Mouse (Mus musculus) stomach, embryonic 14.5 days (tissue): ENCODE data around the gene Adamtsl5. TPM values are rescaled to one million over a fixed set of nuclear protein-coding genes. Genes with fewer than 3 reads are reported as not detected.

Experiments
- ATAC-seq: fragments of 200-750 bp; cut with Nextera tagmentation; 2 replicates; pipeline ENCODE4 v1.8.0; 2017; ENCODE audit warnings: low read depth, moderate TSS enrichment; ENCODE audit not compliant: insufficient number of reproducible peaks, insufficient read depth, low FRiP score
- H3K27ac ChIP-seq: fragments of 300-500 bp; sonication (generic); 2 replicates; pipeline ENCODE4 v1.5.1; 2014; ENCODE audit warnings: mild to moderate bottlenecking, low read length, moderate library complexity, mixed read lengths
- H3K27me3 ChIP-seq: fragments of 300-500 bp; sonication (generic); 2 replicates; pipeline ENCODE4 v1.6.1; 2014; ENCODE audit warnings: low read length, control low read depth, mixed read lengths; ENCODE audit not compliant: control insufficient read depth, insufficient read depth
- H3K36me3 ChIP-seq: fragments of 300-500 bp; sonication (generic); 2 replicates; pipeline ENCODE4 v1.6.1; 2014; ENCODE audit warnings: mild to moderate bottlenecking, control low read depth, low read length, moderate library complexity, mixed read lengths; ENCODE audit not compliant: control insufficient read depth, insufficient read depth
- H3K4me1 ChIP-seq: fragments of 300-500 bp; sonication (generic); 2 replicates; pipeline ENCODE4 v1.6.1; 2014; ENCODE audit warnings: low read length, control low read depth, mixed read lengths; ENCODE audit not compliant: control insufficient read depth, insufficient read depth
- H3K4me2 ChIP-seq: fragments of 300-500 bp; sonication (generic); replicated peaks from 2 replicates; pipeline ENCODE4 v1.6.1; 2014; ENCODE audit warnings: low read depth, low read length, control low read depth
- H3K4me3 ChIP-seq: fragments of 300-500 bp; sonication (generic); 2 replicates; pipeline ENCODE4 v1.5.1; 2014; ENCODE audit warnings: low read depth, low read length, control low read depth
- H3K9ac ChIP-seq: fragments of 300-500 bp; sonication (generic); replicated peaks from 2 replicates; pipeline ENCODE4 v1.6.1; 2014; ENCODE audit warnings: low read depth, mild to moderate bottlenecking, control low read depth, low read length, moderate library complexity, mixed read lengths
- H3K9me3 ChIP-seq: fragments of 300-500 bp; sonication (generic); 2 replicates; pipeline ENCODE4 v1.6.1; 2016; ENCODE audit warnings: low read depth, low read length, control low read depth; ENCODE audit not compliant: control insufficient read depth
- WGBS: fragments of 180-500 bp; shearing (Covaris S2); extraction: QIAGEN DNeasy Blood & Tissue Kit; methylation state at CpG from one replicate; pipeline ENCODE4 v1.1.7; 2014; 5-methylcytosine and 5-hydroxymethylcytosine counted together
- polyA plus RNA-seq: library from polyadenylated mRNA; unstranded; fragments of >200 nt; fragmentation: Nextera tagmentation; extraction: Ambion mirVana; gene quantifications from 2 replicates; pipeline ENCODE4 v1.2.1, GENCODE M21; 2014

The Adamtsl5 gene
- polyA plus RNA-seq, 1 experiment from 2014 or later, result 13.6 TPM

DNA sequence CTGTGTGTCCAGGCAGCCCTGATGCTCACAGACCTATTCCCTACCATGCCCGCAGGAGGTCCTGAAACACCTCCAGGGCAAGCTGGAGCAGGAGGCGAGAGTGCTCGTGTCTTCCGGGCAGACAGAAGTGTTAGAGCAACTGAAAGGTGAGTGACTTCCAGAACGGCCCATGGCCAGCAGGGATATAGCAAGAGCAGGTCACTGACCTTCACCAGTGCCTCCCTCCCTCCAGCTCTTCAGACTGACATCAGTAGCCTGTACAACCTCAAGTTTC is 46.2 kb downstream of the Adamtsl5 start:
- H3K4me1 ChIP-seq, result peaks cover 8% of the 10 kb centered on the region; the same call in 1 of the 2 replicates
- H3K4me3 ChIP-seq, result no peak overlapping the region
- no peak overlapping the region; the same call in 1 of the 2 replicates for H3K4me2 ChIP-seq
- WGBS, result 52% methylated on average over 5 of the region's 5 CpGs
- no peaks in the 10 kb centered on the region for H3K36me3 ChIP-seq
- no peaks in the 10 kb centered on the region for H3K9me3 ChIP-seq
- no peak overlapping the region for H3K27ac ChIP-seq
- H3K9ac ChIP-seq, result no peak overlapping the region
- ATAC-seq, result no peak
- peaks cover 45% of the 10 kb centered on the region for H3K27me3 ChIP-seq

DNA sequence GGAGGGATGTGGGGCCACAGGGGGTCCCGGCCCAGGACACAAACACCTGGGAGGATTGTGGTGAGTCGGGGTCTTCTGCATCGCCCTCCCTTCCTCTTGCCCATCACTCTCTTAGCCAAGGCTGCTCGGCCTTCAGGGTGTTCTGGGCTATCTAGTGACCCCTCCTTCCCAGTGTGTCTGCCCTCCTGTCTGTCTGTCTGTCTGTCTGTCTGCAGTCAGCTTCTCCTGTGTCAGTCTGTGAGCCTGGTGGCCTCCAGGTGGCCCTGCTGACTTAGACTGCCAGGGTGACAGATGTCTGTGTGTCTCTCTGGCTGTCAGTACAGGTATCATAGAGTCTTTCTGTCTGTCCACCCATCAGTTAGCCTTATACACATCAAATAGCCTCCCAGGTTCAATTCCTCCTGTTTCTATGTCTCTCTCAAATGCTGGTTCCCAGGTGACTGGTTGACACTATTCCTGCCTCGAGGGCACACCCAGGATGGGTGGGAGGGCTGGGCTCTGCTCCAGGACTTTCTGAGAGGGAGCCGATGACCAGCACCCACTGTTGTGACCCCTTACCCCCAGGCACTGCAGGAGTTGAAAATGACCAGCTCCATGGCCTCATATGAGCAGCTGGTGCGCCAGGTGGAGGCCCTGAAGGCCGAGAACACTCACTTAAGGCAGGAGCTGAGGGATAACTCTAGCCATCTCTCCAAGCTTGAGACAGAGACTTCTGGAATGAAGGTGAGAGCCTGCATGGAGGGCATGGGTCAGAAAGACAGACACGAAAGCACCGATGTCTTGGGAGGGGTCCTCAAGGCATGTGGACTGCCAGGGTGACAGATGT is 46.7 kb downstream of the Adamtsl5 start:
- peaks cover 45% of the 10 kb centered on the region for H3K27me3 ChIP-seq
- no peaks in the 10 kb centered on the region for H3K36me3 ChIP-seq
- no peak for ATAC-seq
- no peak overlapping the region; the same call in 1 of the 2 replicates for H3K9ac ChIP-seq
- 83% methylated on average over 10 of the region's 10 CpGs for WGBS
- no peaks in the 10 kb centered on the region for H3K9me3 ChIP-seq
- H3K27ac ChIP-seq, result no peak overlapping the region
- no peak overlapping the region for H3K4me3 ChIP-seq
- no peak overlapping the region for H3K4me2 ChIP-seq
- peaks cover 8% of the 10 kb centered on the region; the same call in 1 of the 2 replicates for H3K4me1 ChIP-seq

DNA sequence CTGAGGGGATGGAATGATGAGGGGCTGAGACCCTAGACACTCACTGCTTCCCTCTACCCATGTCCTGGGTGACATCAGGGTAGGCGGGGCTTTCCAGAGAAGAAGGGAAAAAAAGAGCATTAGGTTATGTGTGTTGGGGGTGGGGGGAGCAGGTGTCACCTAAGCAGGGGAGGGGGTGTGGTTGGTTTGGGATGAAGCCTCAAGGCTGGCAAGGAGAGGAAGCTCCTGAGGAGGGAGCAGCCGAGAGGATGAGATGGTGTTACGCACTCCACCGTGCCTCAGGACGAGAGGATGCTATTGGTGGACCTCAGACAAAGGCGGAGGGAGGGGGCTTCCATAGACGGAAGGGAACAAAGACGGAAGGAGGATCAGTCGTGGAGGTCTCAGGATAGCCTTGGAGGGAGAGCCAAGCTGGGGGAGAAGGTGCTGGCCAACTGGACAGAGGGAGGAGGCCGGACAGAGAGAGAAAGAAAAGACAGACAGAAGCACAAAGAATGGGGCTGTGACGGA is 47.5 kb downstream of the Adamtsl5 start:
- H3K9ac ChIP-seq, result no peak overlapping the region
- H3K9me3 ChIP-seq, result no peaks in the 10 kb centered on the region
- H3K4me2 ChIP-seq, result no peak overlapping the region
- ATAC-seq, result no peak
- no peak overlapping the region for H3K4me3 ChIP-seq
- peaks cover 12% of the 10 kb centered on the region; the same call in 1 of the 2 replicates for H3K4me1 ChIP-seq
- H3K27ac ChIP-seq, result no peak overlapping the region
- no peaks in the 10 kb centered on the region for H3K36me3 ChIP-seq
- H3K27me3 ChIP-seq, result peaks cover 45% of the 10 kb centered on the region
- 36% methylated on average over 11 of the region's 11 CpGs for WGBS

DNA sequence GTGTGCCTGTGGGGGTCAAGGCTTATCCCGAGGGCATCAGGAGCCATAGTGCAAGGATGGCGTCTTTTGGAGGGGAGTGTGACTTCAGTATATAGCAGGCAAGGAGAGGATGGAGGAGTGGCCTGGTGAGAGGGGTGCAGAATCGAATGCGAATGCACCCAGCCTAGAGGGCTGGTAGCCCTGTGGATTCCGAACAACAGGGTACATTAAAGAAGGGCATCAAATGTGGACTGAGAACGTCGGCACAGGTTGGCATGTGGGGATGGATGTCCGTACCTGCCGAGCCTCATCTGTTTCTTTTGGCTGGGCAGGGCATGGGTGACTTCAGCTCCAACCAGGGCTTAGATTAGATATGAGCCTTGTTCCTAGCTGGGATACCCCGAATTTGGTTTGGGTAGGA is 48.4 kb downstream of the Adamtsl5 start:
- H3K36me3 ChIP-seq, result peaks cover 2% of the 10 kb centered on the region
- WGBS, result 56% methylated on average over 10 of the region's 10 CpGs
- peaks cover 37% of the 10 kb centered on the region for H3K27me3 ChIP-seq
- no peak overlapping the region for H3K9ac ChIP-seq
- H3K4me1 ChIP-seq, result peaks cover 19% of the 10 kb centered on the region; the same call in 1 of the 2 replicates
- no peak overlapping the region for H3K4me3 ChIP-seq
- H3K9me3 ChIP-seq, result no peaks in the 10 kb centered on the region
- no peak overlapping the region for H3K4me2 ChIP-seq
- ATAC-seq, result no peak
- no peak overlapping the region for H3K27ac ChIP-seq

DNA sequence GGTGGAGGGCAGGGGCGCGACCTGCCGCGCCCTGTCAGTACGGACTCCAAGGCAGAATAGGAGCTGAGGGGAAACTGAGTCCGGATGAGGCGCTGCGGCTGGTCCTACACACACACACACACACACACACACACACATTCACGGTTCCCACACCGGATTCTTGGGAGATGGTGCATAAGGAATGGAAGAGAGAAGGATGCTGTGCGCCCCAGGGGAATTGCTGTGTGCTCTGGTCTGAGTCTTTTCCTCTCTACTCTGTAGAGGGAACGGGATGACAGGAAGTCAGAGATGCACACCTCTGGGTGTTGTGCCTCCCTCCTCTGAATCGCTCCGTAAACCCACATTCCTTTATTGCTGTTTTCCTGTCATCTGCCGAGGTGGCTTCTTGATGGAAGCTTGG is 48.9 kb downstream of the Adamtsl5 start:
- ATAC-seq, result no peak
- Histone ChIP-seq H3K27ac (no peak overlapping the region), H3K9ac (0 out of 2 replicates have a peak overlapping the region, but pooled peaks have one; percentile 18), H3K9me3 (no peaks in the 10 kb centered on the region), H3K4me3 (no peak overlapping the region), H3K36me3 (peaks cover 7% of the 10 kb centered on the region), H3K4me2 (no peak overlapping the region), H3K27me3 (peaks cover 33% of the 10 kb centered on the region), H3K4me1 (peaks cover 19% of the 10 kb centered on the region; the same call in 1 of the 2 replicates)
- whole genome bisulfite sequencing, result 13% methylated on average over 15 of the region's 15 CpGs

DNA sequence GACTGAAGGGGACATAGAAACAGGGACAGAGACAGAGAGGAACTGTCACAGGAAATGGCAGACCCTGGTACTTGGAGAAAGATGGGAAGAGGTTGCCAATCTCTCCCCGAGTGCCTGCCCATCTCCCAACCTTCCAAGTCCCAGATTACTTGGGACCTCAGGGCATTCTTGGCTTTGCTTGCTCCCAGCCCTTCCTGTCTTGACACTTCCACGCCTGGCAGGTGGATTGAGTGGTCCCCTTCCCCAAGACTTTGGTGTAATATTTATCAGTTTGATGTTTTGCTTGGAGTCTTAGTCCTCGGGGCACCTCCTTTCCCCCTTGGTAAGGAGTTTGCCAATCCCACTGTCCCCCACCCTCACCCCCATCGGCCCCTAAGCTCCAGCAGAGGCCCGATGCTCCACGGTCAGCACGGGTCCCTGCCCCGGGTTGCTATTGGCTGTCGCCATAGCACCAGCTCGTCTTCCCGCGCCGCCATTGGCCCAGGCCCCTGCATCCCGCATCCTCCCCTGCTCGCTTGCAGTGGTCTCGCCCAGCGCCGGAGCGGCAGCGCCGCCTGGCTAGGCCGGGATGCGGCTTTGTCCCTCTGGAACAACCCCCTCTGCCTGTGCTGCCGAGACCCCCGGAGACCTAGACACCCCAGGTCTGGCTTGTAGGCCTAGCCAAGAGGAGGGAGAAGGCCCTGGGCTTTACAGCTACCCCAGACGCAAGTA is 49.5 kb downstream of the Adamtsl5 start:
- Histone ChIP-seq H3K9me3 (no peaks in the 10 kb centered on the region), H3K4me2 (no peak overlapping the region), H3K27ac (no peak overlapping the region), H3K4me1 (peaks cover 19% of the 10 kb centered on the region; the same call in 1 of the 2 replicates), H3K27me3 (peaks cover 33% of the 10 kb centered on the region), H3K4me3 (no peak overlapping the region), H3K36me3 (peaks cover 13% of the 10 kb centered on the region), H3K9ac (0 out of 2 replicates have a peak overlapping the region, but pooled peaks have one; percentile 18)
- 3% methylated on average over 26 of the region's 26 CpGs for WGBS
- no peak for ATAC-seq

DNA sequence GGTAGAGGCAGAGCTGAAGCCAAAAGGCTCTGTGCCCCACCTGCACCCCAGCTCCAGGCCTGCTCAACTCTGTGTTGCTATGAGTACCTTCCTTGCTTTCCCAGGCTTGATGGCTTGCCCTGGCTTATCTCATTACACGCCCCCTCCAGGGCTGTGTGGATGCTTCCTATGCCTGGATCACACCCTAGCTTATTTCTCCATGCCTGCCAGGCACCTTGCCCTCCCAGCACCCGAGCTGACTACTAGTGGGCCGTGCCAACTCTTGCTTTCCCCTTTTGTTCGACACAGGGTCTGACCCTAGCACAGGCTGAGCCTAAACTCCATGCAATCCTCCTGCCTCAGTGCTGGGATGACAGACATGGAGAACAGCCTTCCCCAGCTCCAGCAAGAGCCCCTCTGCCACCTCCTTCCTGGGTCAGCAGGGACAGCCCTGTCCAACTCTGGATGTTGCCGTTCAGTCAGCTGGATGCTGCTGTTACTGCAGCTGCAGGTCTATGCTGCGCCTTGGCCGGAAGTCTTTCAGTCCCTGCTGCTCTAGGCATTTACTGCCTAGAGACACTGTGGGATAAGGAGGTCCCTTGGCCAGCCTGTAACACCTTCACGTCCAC is 50.6 kb downstream of the Adamtsl5 start:
- Histone ChIP-seq H3K4me2 (no peak overlapping the region), H3K36me3 (peaks cover 13% of the 10 kb centered on the region), H3K4me1 (peaks cover 21% of the 10 kb centered on the region; the same call in 1 of the 2 replicates), H3K27ac (no peak overlapping the region), H3K9me3 (no peaks in the 10 kb centered on the region), H3K9ac (no peak overlapping the region), H3K4me3 (no peak overlapping the region), H3K27me3 (peaks cover 33% of the 10 kb centered on the region)
- 72% methylated on average over 8 of the region's 8 CpGs for WGBS
- ATAC-seq, result no peak

DNA sequence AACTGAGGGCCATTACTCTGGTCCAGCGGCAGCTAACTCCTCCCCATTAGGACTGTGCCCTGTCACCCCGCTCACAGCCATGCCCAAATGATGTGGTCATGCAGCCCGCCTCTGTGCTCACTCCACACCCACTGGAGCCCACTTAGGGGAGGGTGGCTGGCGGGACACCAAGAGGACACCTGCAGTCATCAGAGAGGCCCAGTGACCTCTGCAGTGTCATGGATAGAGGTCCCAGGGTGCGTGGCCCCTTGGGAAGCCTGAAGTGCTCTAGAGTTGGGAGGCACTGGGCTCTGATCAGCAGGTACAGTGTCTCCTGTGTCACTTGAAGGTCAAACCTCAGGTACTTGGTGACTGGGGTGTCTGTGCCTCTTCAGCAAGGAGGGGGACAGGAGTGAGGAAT is 51.4 kb downstream of the Adamtsl5 start:
- peaks cover 13% of the 10 kb centered on the region for H3K36me3 ChIP-seq
- H3K4me3 ChIP-seq, result no peak overlapping the region
- WGBS, result 74% methylated on average over 5 of the region's 5 CpGs
- no peak for ATAC-seq
- H3K4me1 ChIP-seq, result peaks cover 13% of the 10 kb centered on the region; the same call in 1 of the 2 replicates
- H3K27ac ChIP-seq, result no peak overlapping the region
- 0 out of 2 replicates have a peak overlapping the region, but pooled peaks have one; percentile 52 for H3K4me2 ChIP-seq
- peaks cover 33% of the 10 kb centered on the region for H3K27me3 ChIP-seq
- H3K9me3 ChIP-seq, result no peaks in the 10 kb centered on the region
- H3K9ac ChIP-seq, result no peak overlapping the region
